In genomic region chr11:80210321-80210720, GRCm38 (mm10) we compare ENCODE assay signal across 8 mouse cellular contexts. TPM values are rescaled to one million over a fixed set of nuclear protein-coding genes. Genes with fewer than 3 reads are reported as not detected.
DNase-seq lines count a peak whose midpoint lies in the region; ATAC-seq and TF ChIP-seq lines count a peak whose summit lies in the region.
"Had no signal": no experiment of that assay in that cellular context is flagged by ENCODE, and none has a peak within 500 bp of the region (broad histone marks: within the 10 kb centered on the region; RNA-seq: fewer than 3 reads in every experiment).

No protein-coding gene starts in this region.

- no peak for DNase-seq in lung, postnatal 0 days (ENCODE audit: low spot score)
- no peak for DNase-seq in lung, postnatal 4 days
- DNase-seq in liver, embryonic 11.5 days (ENCODE audit: low spot score), result no peak
- no peak for DNase-seq in Muller cell, postnatal 12 days (ENCODE audit: inconsistent ontology term)
- DNase-seq in left cerebral cortex, adult 11 months (ENCODE audit: low spot score), result no peak
- no peak for DNase-seq in left cerebral cortex, postnatal 4 days

- peak overlapping the region; percentile 65 for H3K4me2 ChIP-seq in lung, postnatal 0 days (replicated peaks; ENCODE audit: low read depth, low read length)
- peak overlapping the region; percentile 67 for H3K4me2 ChIP-seq in forebrain, embryonic 16.5 days (ENCODE audit: low read length)
- peak overlapping the region; percentile 76 for H3K4me2 ChIP-seq in liver, embryonic 11.5 days

- 0 out of 2 replicates have a peak overlapping the region, but pooled peaks have one; percentile 77 for H3K9ac ChIP-seq in lung, postnatal 0 days (replicated peaks; ENCODE audit: low read depth)
- no peak overlapping the region; the same call in 1 of the 2 replicates for H3K9ac ChIP-seq in forebrain, embryonic 16.5 days (replicated peaks; ENCODE audit: low read depth, low read length)
- H3K9ac ChIP-seq in liver, embryonic 11.5 days (ENCODE audit: low read depth, low read length), result peak overlapping the region; percentile 86; the same call in 1 of the 2 replicates

- no peak for TF ChIP-seq CTCF in lung, postnatal 0 days (IDR thresholded peaks at IDR 0.05)

- H3K4me3 ChIP-seq in lung, postnatal 0 days (ENCODE audit: low read depth, low read length), result peak overlapping the region; percentile 12; the same call in 1 of the 2 replicates
- H3K4me3 ChIP-seq in forebrain, embryonic 16.5 days (replicated peaks; ENCODE audit: low read length), result no peak overlapping the region
- H3K4me3 ChIP-seq in liver, embryonic 11.5 days (ENCODE audit: low read depth, low read length), result peak overlapping the region; percentile 80

- H3K36me3 ChIP-seq in lung, postnatal 0 days (ENCODE audit: insufficient read depth, low read length), result 0 out of 2 replicates have a peak, but pooled peaks cover 8% of the 10 kb centered on the region
- H3K36me3 ChIP-seq in forebrain, embryonic 16.5 days (ENCODE audit: control insufficient read depth, insufficient read depth), result no peaks in the 10 kb centered on the region; the same call in 1 of the 2 replicates
- H3K36me3 ChIP-seq in liver, embryonic 11.5 days (ENCODE audit: control insufficient read depth, insufficient read depth, low read length), result peaks cover 3% of the 10 kb centered on the region; the same call in 1 of the 2 replicates

- H3K27me3 ChIP-seq in lung, postnatal 0 days (replicated peaks; ENCODE audit: insufficient read depth, low read length), result no peaks in the 10 kb centered on the region
- H3K27me3 ChIP-seq in forebrain, embryonic 16.5 days (replicated peaks; ENCODE audit: control insufficient read depth, insufficient read depth, low read length), result no peaks in the 10 kb centered on the region
- no peaks in the 10 kb centered on the region for H3K27me3 ChIP-seq in liver, embryonic 11.5 days (replicated peaks; ENCODE audit: control insufficient read depth, insufficient read depth, low read length)

- H3K9me3 ChIP-seq in lung, postnatal 0 days (ENCODE audit: low read length), result no peaks in the 10 kb centered on the region
- no peaks in the 10 kb centered on the region for H3K9me3 ChIP-seq in forebrain, embryonic 16.5 days (ENCODE audit: control insufficient read depth, low read length)
- H3K9me3 ChIP-seq in liver, embryonic 11.5 days (ENCODE audit: control insufficient read depth, low read length), result no peaks in the 10 kb centered on the region

- H3K27ac ChIP-seq in lung, postnatal 0 days (ENCODE audit: low read length), result no peak overlapping the region
- H3K27ac ChIP-seq in forebrain, embryonic 16.5 days (ENCODE audit: low read length), result no peak overlapping the region
- H3K27ac ChIP-seq in liver, embryonic 11.5 days (ENCODE audit: low read depth, low read length), result no peak overlapping the region

- ATAC-seq in lung, postnatal 0 days, result no peak
- ATAC-seq in forebrain, embryonic 16.5 days, result no peak
- ATAC-seq in liver, embryonic 11.5 days (replicated peaks; ENCODE audit: low FRiP score), result no peak

- H3K4me1 ChIP-seq in lung, postnatal 0 days (ENCODE audit: insufficient read depth, low read depth, low read length), result no peaks in the 10 kb centered on the region; the same call in 1 of the 2 replicates
- H3K4me1 ChIP-seq in forebrain, embryonic 16.5 days (replicated peaks; ENCODE audit: control insufficient read depth, insufficient read depth, low read length), result peaks cover 10% of the 10 kb centered on the region
- H3K4me1 ChIP-seq in liver, embryonic 11.5 days (replicated peaks; ENCODE audit: control insufficient read depth, insufficient read depth, low read length), result peaks cover 10% of the 10 kb centered on the region

- intact Hi-C loops in left cerebral cortex, postnatal 4 days (cut with DNase I), result loop anchor here (10.0 kb wide), 1 partner anchor 176 kb away; no protein-coding TSS in a partner anchor

- no peak for TF ChIP-seq EP300 in lung, postnatal 0 days (IDR thresholded peaks at IDR 0.05)

- WGBS in lung, postnatal 0 days, result 35% methylated on average over 6 of the region's 6 CpGs
- 58% methylated on average over 6 of the region's 6 CpGs for WGBS in forebrain, embryonic 16.5 days
- 38% methylated on average over 6 of the region's 6 CpGs for WGBS in liver, embryonic 11.5 days

RNA-seq across cellular contexts. Expression of gene Rhot1, which starts 1.5 kb away (rescaled TPM):
- polyA plus RNA-seq in lung, postnatal 0 days (2015; fragmentation: Nextera tagmentation; extraction: Ambion mirVana), result 38.2 and 44.9 TPM in 2 replicates
- polyA plus RNA-seq in forebrain, embryonic 16.5 days (2015; fragmentation: Nextera tagmentation; extraction: Ambion mirVana), result 79.5 and 82.6 TPM in 2 replicates
- 49.4 and 54.7 TPM in 2 replicates for polyA plus RNA-seq in liver, embryonic 11.5 days (2014; fragmentation: Nextera tagmentation; extraction: Ambion mirVana)
- total RNA-seq in left cerebral cortex, postnatal 4 days (2021), result 10 to 100 TPM; 64.9 to 65.2 TPM

RNA-seq across cellular contexts. Expression of gene Rnf135, which starts 26.7 kb away (rescaled TPM):
- polyA plus RNA-seq in lung, postnatal 0 days (2015; fragmentation: Nextera tagmentation; extraction: Ambion mirVana), result 13.7 and 16.1 TPM in 2 replicates
- 3.1 and 3.4 TPM in 2 replicates for polyA plus RNA-seq in forebrain, embryonic 16.5 days (2015; fragmentation: Nextera tagmentation; extraction: Ambion mirVana)
- polyA plus RNA-seq in liver, embryonic 11.5 days (2014; fragmentation: Nextera tagmentation; extraction: Ambion mirVana), result 5.7 and 5.9 TPM in 2 replicates
- total RNA-seq in left cerebral cortex, postnatal 4 days (2021), result 1 to 10 TPM; 1.6 to 1.7 TPM

RNA-seq across cellular contexts. Expression of gene Adap2, which starts 56.4 kb away (rescaled TPM):
- polyA plus RNA-seq in lung, postnatal 0 days (2015; fragmentation: Nextera tagmentation; extraction: Ambion mirVana), result 8.4 and 12.4 TPM in 2 replicates
- 2.9 and 3.0 TPM in 2 replicates for polyA plus RNA-seq in forebrain, embryonic 16.5 days (2015; fragmentation: Nextera tagmentation; extraction: Ambion mirVana)
- polyA plus RNA-seq in liver, embryonic 11.5 days (2014; fragmentation: Nextera tagmentation; extraction: Ambion mirVana), result 2.6 and 2.7 TPM in 2 replicates
- 1 to 10 TPM; 3.0 to 5.0 TPM for total RNA-seq in left cerebral cortex, postnatal 4 days (2021)
- total RNA-seq: megakaryocyte-erythroid progenitor cell, adult 5-6 weeks had no signal
